Mouse (Mus musculus): ENCODE results near the gene Gpr156.

GRCm38 (mm10) chr16:37990553-37991344, 74.5 kb downstream of the Gpr156 start:
- no peak for TF ChIP-seq ZNF384 (IDR thresholded peaks at IDR 0.05; ENCODE audit: low read depth, low read length)
- TF ChIP-seq MAFK (IDR thresholded peaks at IDR 0.05; ENCODE audit: insufficient read depth, low read depth, low read length): no peak

All from ES-E14 (cell line).